Mouse (Mus musculus) lung, adult 2 months (tissue): ENCODE results near the gene Usp24. TPM values are rescaled to one million over a fixed set of nuclear protein-coding genes. Genes with fewer than 3 reads are reported as not detected.

Source experiments
- DNase-seq: peaks from one replicate; pipeline ENCODE4 v3.0.0; 2022
- H3K4me1 ChIP-seq: fragments of 200-500 bp; 2 replicates; pipeline ENCODE4 v1.6.1; 2011; ENCODE audit warnings: low read length; ENCODE audit not compliant: control insufficient read depth, insufficient read depth
- H3K4me3 ChIP-seq: fragments of 200-500 bp; replicated peaks from 2 replicates; pipeline ENCODE3; 2011; ENCODE audit warnings: low read depth, mild to moderate bottlenecking, control low read depth, low read length; ENCODE audit errors: extremely low read depth
- CTCF ChIP-seq: fragments of 200-500 bp; IDR thresholded peaks from 2 replicates; pipeline ENCODE4 v1.5.1; 2011; ENCODE audit warnings: mild to moderate bottlenecking, low read length, control low read depth; ENCODE audit not compliant: insufficient read depth
- POLR2A ChIP-seq: fragments of 200-500 bp; IDR thresholded peaks from 2 replicates; pipeline ENCODE4 v1.6.1; 2011; ENCODE audit warnings: low read depth, mild to moderate bottlenecking, control low read depth, low read length, borderline replicate concordance; ENCODE audit errors: extremely low read depth
- WGBS: fragments of 180-500 bp; shearing (Covaris S2); methylation state at CpG from one replicate; pipeline ENCODE4 v1.1.7; 2018; 5-methylcytosine and 5-hydroxymethylcytosine counted together
- polyA plus RNA-seq: library from polyadenylated mRNA; depleted of rRNA; stranded (reverse); fragments of >200 nt; gene quantifications from 2 replicates; pipeline ENCODE4 v1.2.3, GENCODE M21; 2012

Gene Usp24
- polyA plus RNA-seq, 1 experiment = 11.1 TPM

- DNase-seq = no peak
- WGBS = 52% methylated on average over 6 of the region's 6 CpGs
- Histone ChIP-seq H3K4me3 (no peak overlapping the region), H3K4me1 (peaks cover 2% of the 10 kb centered on the region; the same call in 1 of the 2 replicates)
- TF ChIP-seq POLR2A (no peak), CTCF (no peak)
Observed at GRCm38 (mm10) chr4:106293378-106294090, 22.5 kb upstream of the Usp24 start.

- no peak overlapping the region for H3K4me3 ChIP-seq
- 45% methylated on average over 4 of the region's 4 CpGs for WGBS
- no peak for DNase-seq
- TF ChIP-seq CTCF (no peak), POLR2A (no peak)
- H3K4me1 ChIP-seq = peaks cover 2% of the 10 kb centered on the region; the same call in 1 of the 2 replicates
Observed at GRCm38 (mm10) chr4:106295696-106296095, 20.3 kb upstream of the Usp24 start.

GRCm38 (mm10) chr4:106296412-106297086 is 19.5 kb upstream of the Usp24 start:
- H3K4me1 ChIP-seq = peaks cover 2% of the 10 kb centered on the region; the same call in 1 of the 2 replicates
- DNase-seq = no peak
- 67% methylated on average over 7 of the region's 7 CpGs for WGBS
- TF ChIP-seq POLR2A = no peak
- no peak overlapping the region for H3K4me3 ChIP-seq

- WGBS = 49% methylated on average over 6 of the region's 6 CpGs
- TF ChIP-seq CTCF (no peak), POLR2A (no peak)
- Histone ChIP-seq H3K4me3 (no peak overlapping the region), H3K4me1 (no peaks in the 10 kb centered on the region)
- no peak for DNase-seq
Observed at GRCm38 (mm10) chr4:106301346-106301745, 14.7 kb upstream of the Usp24 start.

GRCm38 (mm10) chr4:106308090-106308489 is 7.9 kb upstream of the Usp24 start:
- TF ChIP-seq POLR2A (no peak), CTCF (no peak)
- WGBS = 93% methylated on average over 3 of the region's 3 CpGs
- H3K4me3 ChIP-seq = no peak overlapping the region

GRCm38 (mm10) chr4:106312651-106313050 is 3.4 kb upstream of the Usp24 start:
- no peak for DNase-seq
- 72% methylated on average over 8 of the region's 8 CpGs for WGBS
- H3K4me3 ChIP-seq = no peak overlapping the region
- H3K4me1 ChIP-seq = peaks cover 9% of the 10 kb centered on the region
- no peak for TF ChIP-seq POLR2A
- no peak for TF ChIP-seq CTCF

More at GRCm38 (mm10) chr4:106308090-106308489, 7.9 kb upstream of the Usp24 start:
- DNase-seq = no peak
- no peaks in the 10 kb centered on the region for H3K4me1 ChIP-seq

GRCm38 (mm10) chr4:106313070-106313469 is 2.9 kb upstream of the Usp24 start:
- Histone ChIP-seq H3K4me3 (no peak overlapping the region), H3K4me1 (peaks cover 9% of the 10 kb centered on the region)
- no peak for DNase-seq
- 68% methylated on average over 8 of the region's 8 CpGs for WGBS
- TF ChIP-seq CTCF (no peak), POLR2A (no peak)

GRCm38 (mm10) chr4:106313874-106314273 is 2.1 kb upstream of the Usp24 start:
- WGBS = 42% methylated on average over 4 of the region's 4 CpGs
- no peak for TF ChIP-seq POLR2A
- no peak for TF ChIP-seq CTCF
- H3K4me1 ChIP-seq = peaks cover 9% of the 10 kb centered on the region
- DNase-seq = no peak
- H3K4me3 ChIP-seq = no peak overlapping the region

GRCm38 (mm10) chr4:106314291-106314690 is 1.7 kb upstream of the Usp24 start:
- no peak for TF ChIP-seq CTCF
- no peak for TF ChIP-seq POLR2A
- H3K4me3 ChIP-seq = no peak overlapping the region
- DNase-seq = no peak
- H3K4me1 ChIP-seq = peaks cover 9% of the 10 kb centered on the region
